Mouse (Mus musculus): ENCODE data around the gene Lgals2.
"Not testable (repeated sequence)": the region's sequence is repeated elsewhere in the genome, so short reads cannot be mapped to it uniquely, and the experiment has no call there.

The Lgals2 gene

GRCm38 (mm10) chr15:78855303-78855965 is at the start of gene Lgals2:
TSS of gene Lgals2 (minus strand) at chr15:78855529.
- DNase-seq: no peak

- peak in 1 of 2 experiments; percentile 50 for DNase-seq
These were observed 47.9 kb upstream of the Lgals2 start for GRCm38 (mm10) chr15:78903243-78903642.

DNA sequence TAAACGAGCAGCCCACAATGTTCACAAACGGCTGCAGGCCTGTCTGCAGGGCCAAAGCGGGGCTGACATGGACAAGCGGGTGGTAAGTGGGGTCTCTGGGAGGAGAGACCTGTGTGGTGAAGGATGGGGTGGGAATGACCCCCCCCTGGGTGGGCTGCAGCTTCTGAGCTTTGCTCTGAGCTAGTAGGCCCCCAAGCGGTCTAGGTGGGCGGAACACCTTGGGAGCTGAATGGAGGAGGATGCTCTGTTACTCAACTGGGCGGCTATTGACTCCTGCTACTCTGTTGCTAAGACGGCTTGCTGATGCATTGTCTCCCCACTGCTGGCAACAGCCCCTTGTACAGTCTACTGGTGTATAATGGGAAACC is 46.1 kb upstream of the Lgals2 start:
- DNase-seq: no peak

GRCm38 (mm10) chr15:78900585-78901421 is 45.5 kb upstream of the Lgals2 start:
- no peak for DNase-seq

GRCm38 (mm10) chr15:78899740-78900584 is 44.6 kb upstream of the Lgals2 start, which contains the start of gene Sh3bp1:
TSS of gene Sh3bp1 (plus strand) at chr15:78899768.
- DNase-seq: peak; percentile 69 to 72

GRCm38 (mm10) chr15:78899409-78899739 is 44.0 kb upstream of the Lgals2 start, which contains the start of gene Gm49510:
TSS of gene Gm49510 (plus strand) at chr15:78899667.
- DNase-seq: no peak

DNA sequence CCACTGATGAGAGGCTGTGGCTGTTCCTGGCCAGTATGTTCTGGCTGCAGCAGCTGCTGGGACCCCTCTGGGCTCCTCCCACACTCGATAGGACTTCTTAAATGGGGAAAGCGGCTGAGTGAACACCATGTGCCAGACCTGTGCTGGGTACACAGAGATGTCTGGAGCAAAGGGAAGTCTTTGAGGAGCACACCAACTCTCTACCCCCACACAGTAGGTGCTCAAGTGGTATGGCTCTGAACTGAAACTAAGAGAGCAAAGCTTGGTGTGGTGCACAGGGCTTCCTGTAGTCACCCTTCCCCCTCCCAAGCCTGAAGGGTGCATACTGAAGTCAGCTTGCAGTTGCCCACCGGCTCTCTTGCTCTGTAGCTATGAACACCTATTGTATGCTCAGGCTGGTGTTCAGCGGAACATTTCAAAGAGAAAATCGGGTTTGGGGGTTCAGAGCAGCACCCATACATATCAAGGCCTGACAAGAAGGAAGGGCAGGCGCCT is 43.2 kb upstream of the Lgals2 start:
- DNase-seq: peak in 1 of 2 experiments; percentile 68

GRCm38 (mm10) chr15:78897488-78897887 is 42.2 kb upstream of the Lgals2 start:
- no peak for DNase-seq

- peak in 1 of 2 experiments; percentile 50 for DNase-seq
These were observed 40.8 kb upstream of the Lgals2 start for GRCm38 (mm10) chr15:78896149-78896548.

- DNase-seq: no peak
These were observed 40.4 kb upstream of the Lgals2 start for GRCm38 (mm10) chr15:78895741-78896140.

- peak in 1 of 2 experiments; percentile 34 for DNase-seq
These were observed 39.4 kb upstream of the Lgals2 start for GRCm38 (mm10) chr15:78894726-78895125.

DNA sequence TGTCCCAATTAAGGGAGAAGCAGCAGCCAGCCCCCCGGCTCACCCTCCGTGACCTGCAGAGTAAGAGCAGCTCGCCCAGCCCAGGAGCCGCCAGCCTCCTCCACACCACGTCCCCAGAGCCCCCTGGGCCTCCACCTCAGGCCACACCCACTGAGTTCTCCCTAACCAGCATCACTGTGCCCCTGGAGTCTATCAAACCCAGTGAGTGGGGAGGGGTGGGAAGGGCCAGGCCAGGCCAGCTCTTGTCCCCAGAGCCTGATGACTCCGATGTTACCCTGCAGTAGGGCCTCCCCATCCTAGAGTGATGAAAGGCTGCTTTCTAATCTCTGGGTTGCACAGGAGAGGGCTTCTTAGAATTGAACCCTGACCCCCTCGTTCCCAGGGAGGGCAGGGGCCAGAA is 37.1 kb upstream of the Lgals2 start:
- DNase-seq: no peak

DNA sequence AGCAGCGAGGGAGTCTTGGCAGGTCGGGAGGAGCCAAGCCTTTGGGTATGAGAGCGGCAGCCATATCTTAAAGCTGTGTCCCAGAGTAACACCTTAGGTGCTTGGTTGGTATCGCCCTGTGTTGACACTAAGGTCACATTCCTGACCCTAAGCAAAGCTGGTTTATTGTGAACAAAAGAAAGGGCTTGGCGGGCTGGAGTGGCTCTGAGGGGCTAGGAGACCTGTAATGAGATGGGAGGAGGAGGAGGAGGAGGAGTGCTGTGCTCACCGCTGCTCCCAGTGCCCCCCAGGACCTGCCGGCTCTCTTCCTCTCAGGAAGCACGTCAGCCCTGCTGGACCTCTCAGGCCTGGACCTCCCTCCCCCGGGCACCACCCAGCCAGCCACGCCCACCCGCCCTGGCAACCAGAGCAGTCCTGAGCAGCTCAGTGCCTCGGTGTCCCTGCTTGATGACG is 34.1 kb upstream of the Lgals2 start:
- DNase-seq: no peak

DNA sequence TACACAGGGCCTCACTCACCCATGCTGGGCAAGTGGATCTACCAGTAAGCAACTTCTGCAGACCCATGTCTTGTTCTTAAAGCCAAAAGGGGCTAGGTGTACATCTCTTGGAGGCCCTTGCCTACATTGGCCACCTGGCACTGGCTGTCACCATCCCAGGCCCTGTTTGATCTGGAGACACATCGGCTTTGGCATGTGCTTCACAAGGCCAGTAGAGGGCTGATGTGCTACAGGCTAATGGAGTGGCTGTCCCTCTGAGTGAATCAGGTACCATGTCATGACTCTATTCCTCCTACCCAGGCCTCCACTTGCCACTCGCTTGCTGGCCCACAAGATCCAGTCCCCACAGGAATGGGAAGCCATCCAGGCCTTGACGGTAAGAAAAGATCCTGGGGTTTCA is 26.5 kb upstream of the Lgals2 start:
- no peak for DNase-seq

GRCm38 (mm10) chr15:78880432-78880831 is 25.1 kb upstream of the Lgals2 start:
- DNase-seq: no peak

DNA sequence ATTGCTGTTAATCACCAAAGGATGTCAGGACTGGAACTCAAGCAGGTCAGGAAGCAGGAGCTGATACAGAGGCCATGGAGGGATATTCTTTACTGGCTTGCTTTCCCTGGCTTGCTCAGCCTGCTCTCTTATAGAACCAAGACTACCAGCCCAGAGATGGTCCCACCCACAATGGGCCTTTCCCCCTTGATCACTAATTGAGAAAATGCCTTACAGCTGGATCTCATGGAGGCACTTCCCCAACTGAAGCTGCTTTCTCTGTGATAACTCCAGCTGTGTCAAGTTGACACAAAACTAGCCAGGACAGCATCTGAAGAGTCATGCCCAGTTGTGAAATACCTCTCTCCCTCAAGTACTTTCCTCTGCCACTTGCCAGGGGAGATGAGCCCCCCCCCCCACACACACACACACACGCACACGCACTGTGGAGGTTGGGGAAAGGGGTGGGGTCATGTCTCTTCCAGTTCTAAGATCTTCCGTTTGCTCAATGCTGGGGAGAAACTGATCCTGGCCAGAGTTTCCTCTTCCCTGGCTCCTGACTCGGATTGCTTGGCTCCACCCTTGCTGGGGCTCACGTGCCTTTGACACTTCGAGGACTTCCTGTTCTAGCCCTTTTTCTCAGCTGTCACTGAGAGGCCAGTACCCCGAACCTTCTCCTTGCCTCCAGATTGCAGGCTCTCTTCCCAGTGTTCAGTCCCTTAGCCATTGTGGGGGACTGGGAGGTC is 23.6 kb upstream of the Lgals2 start:
- not testable (repeated sequence) for DNase-seq

DNA sequence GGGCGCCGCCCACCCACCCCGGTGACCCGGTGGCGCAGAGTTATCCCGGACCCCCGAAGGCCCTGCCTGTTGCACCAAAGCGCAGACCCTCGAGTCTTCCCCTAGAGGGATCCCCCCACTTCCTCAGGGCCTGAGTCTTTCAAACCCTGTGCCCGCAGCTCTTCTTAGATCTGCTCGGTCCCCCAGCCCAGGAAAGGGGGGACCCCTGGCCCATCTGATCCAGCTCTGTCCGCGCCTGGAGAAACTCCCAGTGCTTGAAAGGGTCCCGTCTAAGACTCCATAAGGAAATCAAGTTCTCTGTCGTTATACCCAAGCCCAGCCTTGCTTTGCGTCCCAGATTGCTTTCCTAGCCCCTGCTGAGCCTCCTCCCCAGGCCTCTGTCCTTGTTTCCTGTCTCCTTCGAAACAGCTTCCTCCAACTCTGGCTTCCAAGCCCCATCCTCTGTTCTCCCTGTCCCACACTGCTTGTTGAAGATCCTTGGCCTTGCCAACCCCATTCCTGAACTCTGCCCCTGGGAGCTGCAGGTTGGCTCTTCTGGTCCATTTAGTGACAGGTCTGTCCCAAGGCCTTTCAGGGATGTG is 22.6 kb upstream of the Lgals2 start:
- DNase-seq: no peak

GRCm38 (mm10) chr15:78876991-78877809 is 21.9 kb upstream of the Lgals2 start, which contains the start of gene Gga1:
TSS of gene Gga1 (plus strand) at chr15:78877190.
- DNase-seq: peak; percentile 79 to 89

DNA sequence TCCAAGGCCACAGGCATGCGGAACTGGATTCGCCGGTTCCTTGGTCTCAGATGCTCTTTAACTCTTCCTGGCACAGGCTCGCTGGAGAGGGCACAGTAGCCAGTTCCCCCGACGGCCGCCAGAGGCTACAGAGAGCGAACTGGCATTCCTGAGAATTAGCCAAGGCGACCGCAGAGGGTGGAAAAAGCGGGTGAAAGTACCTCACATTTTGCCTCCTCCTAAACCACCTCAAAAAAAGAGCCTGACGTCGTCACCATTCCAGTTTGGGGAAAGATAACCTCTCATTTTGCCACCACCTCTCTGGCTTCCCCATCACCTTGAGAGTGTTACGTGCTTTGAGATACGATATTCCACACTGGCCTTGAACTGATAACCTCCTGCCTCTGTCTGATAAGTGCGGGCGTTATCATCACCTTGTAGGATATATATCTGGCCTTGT is 20.9 kb upstream of the Lgals2 start:
- DNase-seq: peak; percentile 51 to 63

GRCm38 (mm10) chr15:78875537-78875936 is 20.2 kb upstream of the Lgals2 start:
- DNase-seq: no peak

GRCm38 (mm10) chr15:78874989-78875388 is 19.7 kb upstream of the Lgals2 start:
- no peak for DNase-seq
